Mouse (Mus musculus) bone marrow, adult 2 months (tissue): ENCODE data around the gene Pkmyt1. TPM values are rescaled to one million over a fixed set of nuclear protein-coding genes. Genes with fewer than 3 reads are reported as not detected.
A peak's percentile ranks its signal among the peaks of the same experiment; 100 is the strongest.
"Not testable (repeated sequence)": the region's sequence is repeated elsewhere in the genome, so short reads cannot be mapped to it uniquely, and the experiment has no call there.

Experiments used
- H3K27ac ChIP-seq: fragments of 200-500 bp; 2 replicates; pipeline ENCODE4 v1.5.1; 2012; ENCODE audit warnings: low read depth, mild to moderate bottlenecking, control low read depth, inconsistent platforms, low read length; ENCODE audit not compliant: control insufficient read depth, poor library complexity, insufficient read depth
- H3K4me1 ChIP-seq: fragments of 200-500 bp; 2 replicates; pipeline ENCODE4 v1.6.1; 2011; ENCODE audit warnings: low read length; ENCODE audit not compliant: control insufficient read depth, insufficient read depth
- H3K4me3 ChIP-seq: fragments of 200-500 bp; replicated peaks from 2 replicates; pipeline ENCODE3; 2011; ENCODE audit warnings: mild to moderate bottlenecking, low read depth, low read length, control low read depth; ENCODE audit not compliant: control insufficient read depth
- CTCF ChIP-seq: fragments of 200-500 bp; IDR thresholded peaks from 2 replicates; pipeline ENCODE4 v1.5.1; 2011; ENCODE audit warnings: low read length, control low read depth; ENCODE audit not compliant: control insufficient read depth, insufficient read depth
- POLR2A ChIP-seq: fragments of 200-500 bp; IDR thresholded peaks from 2 replicates; pipeline ENCODE4 v1.6.1; 2011; ENCODE audit warnings: low read depth, mild to moderate bottlenecking, control low read depth, low read length, borderline replicate concordance; ENCODE audit not compliant: control insufficient read depth
- WGBS: fragments of 180-500 bp; shearing (Covaris S2); methylation state at CpG from one replicate; pipeline ENCODE4 v1.1.7; 2018; 5-methylcytosine and 5-hydroxymethylcytosine counted together
- polyA plus RNA-seq: library from polyadenylated mRNA; stranded (reverse); fragments of >200 nt; gene quantifications from 2 replicates; pipeline ENCODE4 v1.2.4, GENCODE M21; 2011; ENCODE audit warnings: low replicate concordance; ENCODE audit not compliant: missing spikeins, insufficient read depth, insufficient read length

The Pkmyt1 gene
- polyA plus RNA-seq, 1 experiment = 85.5 TPM

DNA sequence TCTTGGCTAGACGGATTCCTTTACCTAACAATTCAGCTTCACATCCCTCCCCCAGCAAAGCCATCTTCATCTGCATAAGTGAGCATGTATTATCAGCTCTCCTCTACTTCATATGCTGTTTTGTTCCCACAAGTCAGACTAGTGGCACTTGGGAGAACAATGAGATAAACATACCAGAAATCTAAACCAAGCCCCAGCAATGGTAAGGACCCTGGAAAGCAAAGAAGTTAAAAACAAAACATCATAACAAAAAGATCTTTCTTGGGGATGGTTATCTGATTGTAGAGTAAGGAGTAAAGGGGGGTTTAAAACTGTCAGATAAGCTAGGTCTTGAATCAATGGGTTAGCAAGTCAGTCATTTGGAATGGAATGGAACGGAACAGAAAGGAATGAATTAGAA, 44.4 kb downstream of the Pkmyt1 start:
- H3K4me1 ChIP-seq = no peaks in the 10 kb centered on the region; the same call in 1 of the 2 replicates
- H3K27ac ChIP-seq = no peak overlapping the region
- H3K4me3 ChIP-seq = peak overlapping the region; percentile 90
- WGBS = 46% methylated on average over 2 of the region's 2 CpGs
- TF ChIP-seq POLR2A (no peak), CTCF (no peak)

DNA sequence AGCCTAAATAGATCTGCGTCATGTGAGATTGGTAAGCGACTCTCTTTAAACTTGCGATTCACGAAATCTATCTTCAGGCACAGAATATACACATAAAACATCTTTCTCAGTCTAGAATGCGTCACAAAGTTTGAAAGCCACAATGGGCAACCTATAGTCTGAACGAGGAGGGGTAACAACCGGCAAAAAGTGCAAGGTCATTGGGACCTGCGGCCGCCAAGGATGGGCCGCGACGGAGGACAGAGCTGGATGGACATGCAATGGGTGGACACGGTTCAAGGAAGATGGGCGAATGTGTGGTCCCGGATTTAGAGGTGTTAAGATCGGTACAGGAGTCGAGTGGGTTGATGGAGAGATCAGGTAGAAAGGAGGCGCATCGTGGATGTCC, 44.8 kb downstream of the Pkmyt1 start:
- WGBS = 2% methylated on average over 19 of the region's 19 CpGs
- no peak for TF ChIP-seq POLR2A
- no peak for TF ChIP-seq CTCF

DNA sequence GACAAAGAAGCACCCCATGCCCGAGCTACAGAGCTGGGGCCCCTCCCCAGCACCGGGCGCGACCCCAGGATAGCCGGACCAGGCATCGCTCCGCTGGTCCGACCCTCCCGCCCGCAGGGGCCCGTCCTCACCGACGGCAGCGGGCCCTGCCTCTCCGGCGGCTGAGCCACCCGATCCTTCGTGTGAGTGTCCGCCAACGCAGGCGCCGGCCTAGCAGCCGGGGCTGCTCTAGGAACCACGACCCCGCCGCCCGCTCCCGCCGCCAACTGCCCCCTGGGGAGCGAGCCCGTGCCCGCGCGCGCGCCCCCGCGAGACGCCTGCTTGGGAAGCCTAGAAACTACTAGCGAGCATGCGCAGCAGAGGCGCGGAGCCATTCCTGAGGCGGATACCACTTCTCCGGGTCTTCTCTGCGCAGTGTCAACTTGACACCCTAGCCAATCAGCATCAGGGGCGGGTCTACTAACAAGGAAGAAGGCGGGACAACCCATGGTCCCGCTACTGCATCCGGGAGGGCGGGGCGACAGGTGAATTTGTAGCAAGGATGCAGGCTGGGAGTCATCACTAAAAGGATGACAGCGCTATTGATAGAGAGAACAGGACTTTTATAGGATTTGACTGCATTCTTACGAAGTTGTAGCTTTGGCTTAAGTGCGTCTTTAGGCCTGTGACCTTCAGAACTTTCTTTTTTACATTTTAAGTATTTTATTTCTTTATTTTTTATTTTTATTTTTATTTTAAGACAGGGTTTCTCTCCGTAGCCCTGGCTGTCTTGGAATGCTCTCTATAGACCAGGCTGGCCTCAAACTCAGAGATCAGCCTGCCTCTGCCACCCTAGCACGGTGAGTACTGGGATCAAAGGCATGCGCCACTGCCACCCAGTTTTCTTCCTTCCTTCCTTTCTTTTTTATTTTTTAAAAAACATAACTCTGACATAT, 45.4 kb downstream of the Pkmyt1 start, which contains the start of gene Flywch1:
TSS of gene Flywch1 (minus strand) at position 319 of the 935 bp plus-strand sequence.
- no peaks in the 10 kb centered on the region; the same call in 1 of the 2 replicates for H3K4me1 ChIP-seq
- H3K4me3 ChIP-seq = peak within 1 kb of the TSS; percentile 90
- 4% methylated on average over 57 of the region's 58 CpGs for WGBS
- peak within 1 kb of the TSS; percentile 42; the same call in 1 of the 2 replicates for H3K27ac ChIP-seq
- TF ChIP-seq CTCF (no peak), POLR2A (peak; percentile 62; the same call in 1 of the 2 replicates)

More for the DNA sequence above, 44.8 kb downstream of the Pkmyt1 start:
- H3K4me3 ChIP-seq = peak overlapping the region; percentile 90
- H3K4me1 ChIP-seq = no peaks in the 10 kb centered on the region; the same call in 1 of the 2 replicates
- peak overlapping the region; percentile 42; the same call in 1 of the 2 replicates for H3K27ac ChIP-seq

DNA sequence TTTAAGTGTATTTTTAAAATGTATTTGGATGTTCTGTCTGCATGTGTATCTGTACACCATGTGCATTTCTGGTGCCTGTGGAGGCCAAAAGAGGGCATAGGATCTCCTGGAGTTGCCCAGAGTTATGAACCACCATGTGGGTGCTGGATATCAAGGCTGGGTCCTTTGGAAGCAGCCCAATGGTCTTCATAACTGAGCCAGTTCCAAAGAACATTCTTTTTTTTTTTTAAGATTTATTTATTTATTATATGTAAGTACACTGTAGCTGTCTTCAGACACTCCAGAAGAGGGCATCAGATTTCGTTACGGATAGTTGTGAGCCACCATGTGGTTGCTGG, 46.1 kb downstream of the Pkmyt1 start:
- WGBS = 74% methylated on average over 2 of the region's 2 CpGs
- H3K4me1 ChIP-seq, H3K27ac ChIP-seq, H3K4me3 ChIP-seq: not testable (repeated sequence)

DNA sequence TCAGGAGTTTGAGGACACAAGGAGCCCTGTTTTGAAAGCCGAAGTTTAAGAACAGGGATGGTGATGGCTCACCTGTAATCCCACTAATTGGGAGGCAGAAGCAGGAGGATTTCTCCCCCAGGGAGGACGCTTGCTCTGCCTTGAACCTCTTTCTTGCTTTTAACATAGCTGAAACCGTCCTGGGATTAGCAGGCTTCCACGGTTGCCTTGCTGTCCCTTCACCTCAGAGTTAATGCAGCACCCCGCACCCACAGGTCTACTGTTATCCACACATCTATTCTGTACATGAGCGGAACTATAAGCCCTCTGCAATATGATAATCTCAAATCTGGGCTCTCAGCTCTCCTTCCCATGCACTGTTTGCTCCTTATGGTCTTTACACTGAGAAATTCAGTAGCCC, 47.5 kb downstream of the Pkmyt1 start:
- no peak overlapping the region for H3K4me3 ChIP-seq
- no peak for TF ChIP-seq CTCF
- no peak for TF ChIP-seq POLR2A
- no peak overlapping the region for H3K27ac ChIP-seq
- WGBS = 66% methylated on average over 6 of the region's 6 CpGs
- no peaks in the 10 kb centered on the region; the same call in 1 of the 2 replicates for H3K4me1 ChIP-seq

DNA sequence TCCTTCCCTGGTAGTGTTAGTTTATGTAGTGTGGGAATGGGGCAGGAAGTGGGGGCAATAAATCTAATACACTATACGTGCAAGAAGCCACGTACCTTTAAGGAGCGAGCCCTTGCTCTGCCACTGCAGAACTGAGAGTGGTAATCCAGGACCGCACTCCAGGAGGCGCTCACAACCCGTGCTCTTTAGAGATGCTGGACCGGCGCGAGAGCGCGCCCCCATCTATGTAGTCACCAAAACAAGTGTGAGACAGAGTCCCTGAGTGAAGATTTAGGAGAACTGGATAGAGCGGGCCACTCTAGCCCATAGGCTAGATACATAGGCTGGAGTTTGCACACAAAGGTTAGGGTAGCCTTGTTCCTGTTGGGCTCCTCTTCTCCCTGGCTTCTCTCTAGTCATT, 48.0 kb downstream of the Pkmyt1 start:
- no peak overlapping the region for H3K4me3 ChIP-seq
- H3K4me1 ChIP-seq = no peaks in the 10 kb centered on the region; the same call in 1 of the 2 replicates
- H3K27ac ChIP-seq = no peak overlapping the region
- TF ChIP-seq CTCF (peak; percentile 94), POLR2A (no peak)
- WGBS = under 1% methylated on average over 12 of the region's 12 CpGs

DNA sequence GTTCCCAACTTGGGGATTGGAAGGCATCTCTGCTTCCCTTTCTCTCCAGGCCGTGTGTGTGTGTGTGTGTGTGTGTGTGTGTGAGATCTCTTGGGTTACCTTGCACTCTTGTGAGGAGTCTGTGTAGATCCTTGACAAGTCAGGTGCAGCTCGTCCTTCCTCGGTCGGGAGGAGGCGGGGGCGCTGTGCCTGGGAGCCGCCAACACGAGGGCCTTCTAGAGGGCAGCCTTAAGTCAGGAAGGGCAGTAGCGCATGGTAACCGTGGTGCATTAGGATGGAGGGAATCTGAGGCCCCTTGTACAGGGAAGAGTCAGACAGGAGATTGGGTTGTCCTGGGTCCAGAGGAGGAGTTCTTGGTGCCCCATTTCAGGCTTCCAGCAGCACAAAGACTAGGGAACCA, 50.1 kb downstream of the Pkmyt1 start:
- WGBS = 85% methylated on average over 10 of the region's 10 CpGs
- no peak overlapping the region for H3K4me3 ChIP-seq

DNA sequence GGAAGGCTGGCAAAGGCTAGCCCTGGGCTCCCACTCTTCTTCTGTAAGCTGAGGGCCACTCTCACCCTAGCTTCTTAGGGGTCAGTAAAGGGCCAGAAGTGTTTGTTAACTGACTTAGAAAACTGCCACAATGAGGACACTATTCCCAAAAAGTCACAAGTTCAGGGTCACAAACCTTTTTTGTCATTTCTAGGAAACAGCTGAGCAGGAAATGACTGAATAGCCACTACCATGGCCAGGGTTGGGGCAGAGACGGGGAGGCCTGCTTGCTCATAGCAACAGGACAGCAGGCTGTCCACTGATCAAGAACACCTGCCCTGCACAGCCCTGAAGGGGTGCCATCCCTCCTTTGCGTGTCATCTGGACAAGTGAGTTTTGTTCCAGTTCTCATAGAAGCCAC, 51.0 kb downstream of the Pkmyt1 start:
- 65% methylated on average over 2 of the region's 2 CpGs for WGBS
- TF ChIP-seq CTCF (no peak), POLR2A (no peak)
- H3K4me3 ChIP-seq = no peak overlapping the region
- H3K27ac ChIP-seq = no peak overlapping the region
- no peaks in the 10 kb centered on the region for H3K4me1 ChIP-seq

More for the DNA sequence above, 50.1 kb downstream of the Pkmyt1 start:
- Histone ChIP-seq H3K27ac (no peak overlapping the region), H3K4me1 (no peaks in the 10 kb centered on the region)
- TF ChIP-seq POLR2A = no peak
- no peak for TF ChIP-seq CTCF
